Mouse (Mus musculus): ENCODE measurements around the gene Tmem254c.
"Not testable (repeated sequence)": the region's sequence is repeated elsewhere in the genome, so short reads cannot be mapped to it uniquely, and the experiment has no call there.

DNA sequence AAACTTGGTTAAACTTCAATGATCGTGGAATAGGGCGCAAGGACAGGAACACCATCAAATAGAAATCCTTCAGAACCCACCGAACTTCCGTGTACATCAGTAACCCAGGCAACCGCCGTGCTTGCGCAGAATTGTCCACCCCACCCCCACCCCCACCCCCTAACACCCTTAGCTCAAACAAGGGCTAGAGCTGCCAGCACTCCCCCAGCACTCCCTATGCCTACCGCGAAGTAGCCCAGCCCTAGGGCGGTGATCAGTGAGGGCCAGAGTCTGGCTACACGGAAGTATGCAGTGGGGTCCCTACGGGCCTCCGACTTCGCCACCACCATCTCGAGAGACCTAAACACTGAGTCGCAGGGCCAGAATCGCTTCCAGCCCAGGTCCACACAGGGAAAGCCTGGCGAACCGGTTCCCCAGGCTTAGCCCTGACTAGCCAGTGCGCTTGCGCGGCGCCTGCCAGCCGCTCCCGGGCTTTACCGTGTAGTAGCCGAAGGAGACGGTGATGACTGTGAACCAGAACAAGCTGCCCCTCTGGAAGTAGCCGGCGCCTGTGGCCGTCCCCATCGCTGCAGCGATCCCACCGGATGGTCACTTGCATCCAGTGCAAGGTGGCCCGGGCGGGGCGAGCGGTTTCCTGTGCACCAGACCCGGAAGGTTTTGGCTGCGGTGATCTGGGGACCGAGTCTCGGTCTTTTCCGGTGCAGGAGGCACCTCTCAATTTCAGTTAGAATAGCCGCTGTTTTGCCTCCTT is 406 bp downstream of the Tmem254c start:
- TF ChIP-seq CTCF (IDR thresholded peaks at IDR 0.05; ENCODE audit: borderline replicate concordance, control insufficient read depth, extremely low read depth, insufficient read depth, low read length, poor library complexity); POLR2A (IDR thresholded peaks at IDR 0.05; ENCODE audit: control insufficient read depth, extremely low read depth, insufficient read depth, low read length, poor library complexity): not testable (repeated sequence)

Data from thymus, adult 2 months (tissue).